Mouse (Mus musculus) adrenal gland (tissue): ENCODE data around the gene Add2.

ENCODE experiments used
- intact Hi-C: fragments of 180-260 bp; cut with DNase I; formaldehyde crosslinking; loops from one replicate; pipeline ENCODE4 v1.15.1; 2025

The Add2 gene

DNA sequence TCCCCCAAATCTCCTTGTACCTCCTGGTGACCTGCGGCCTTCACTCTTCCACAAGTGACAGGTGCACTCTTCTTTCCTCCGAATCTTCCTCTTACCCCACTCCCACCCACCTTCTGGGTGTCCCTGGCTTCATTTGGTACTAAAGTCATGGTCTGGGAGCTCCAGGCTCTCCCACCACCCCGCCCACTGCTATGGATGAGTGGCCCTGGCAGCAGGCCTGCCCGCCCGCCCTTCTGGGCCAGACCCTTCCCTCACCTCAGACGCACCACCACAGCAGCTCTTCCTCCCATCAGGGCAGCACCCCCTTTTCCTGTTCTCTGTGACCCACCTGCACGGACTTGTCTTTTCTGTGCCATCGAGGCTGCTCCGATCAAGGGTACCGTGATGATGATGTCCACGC is 19.0 kb downstream of the Add2 start:
- intact Hi-C loops: no loop called here

DNA sequence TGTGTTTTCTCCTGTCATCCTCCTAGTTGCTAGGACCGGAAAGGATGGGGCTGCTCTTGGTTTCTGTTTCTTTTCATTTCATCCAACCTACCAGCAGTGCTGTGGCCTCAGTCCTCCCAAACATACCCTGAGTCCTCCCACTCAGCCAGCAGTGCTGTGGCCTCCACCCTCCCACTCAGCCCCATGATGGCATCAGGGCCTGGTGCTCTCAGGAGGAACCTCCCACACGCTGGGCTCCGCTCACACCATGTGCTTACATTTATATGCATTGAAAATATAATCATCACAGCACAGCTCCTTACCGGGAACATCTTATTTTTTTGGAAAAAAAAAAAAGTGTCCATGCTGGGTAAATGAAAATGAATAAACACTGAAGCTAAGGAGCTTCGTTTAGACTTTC is 20.0 kb downstream of the Add2 start:
- intact Hi-C loops: no loop called here

DNA sequence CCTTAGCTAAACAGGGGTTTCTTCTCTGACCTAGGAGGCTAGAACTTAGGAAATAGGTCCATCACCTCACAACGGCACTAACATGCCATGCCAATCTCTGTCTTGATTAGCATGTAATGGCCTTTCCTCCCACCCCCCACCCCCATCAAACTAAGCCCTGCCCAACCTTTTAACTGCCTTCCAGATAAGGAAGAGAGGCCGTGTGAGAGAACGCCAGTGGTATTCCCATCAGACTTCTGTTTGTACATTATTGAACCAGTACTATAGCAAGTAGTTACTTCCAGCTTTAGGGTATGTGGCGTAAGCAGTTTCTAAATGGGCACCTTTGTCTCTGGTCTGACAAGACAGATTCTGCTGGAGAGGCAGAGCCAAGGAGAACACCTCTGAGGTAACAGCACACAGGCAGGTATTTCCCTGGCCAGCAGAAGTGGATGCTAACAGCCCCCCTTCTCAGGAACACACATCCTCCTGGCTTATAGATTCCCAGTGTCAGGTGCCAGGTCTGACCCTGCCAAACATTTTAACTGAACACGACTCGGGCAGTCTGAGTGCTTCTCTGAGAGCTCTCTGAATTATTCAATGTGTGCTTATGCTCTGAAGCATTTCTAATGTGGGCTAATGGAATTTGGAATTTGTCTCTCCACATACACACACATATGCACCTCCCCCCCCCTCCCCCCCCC is 22.2 kb downstream of the Add2 start:
- intact Hi-C loops: no loop called here

DNA sequence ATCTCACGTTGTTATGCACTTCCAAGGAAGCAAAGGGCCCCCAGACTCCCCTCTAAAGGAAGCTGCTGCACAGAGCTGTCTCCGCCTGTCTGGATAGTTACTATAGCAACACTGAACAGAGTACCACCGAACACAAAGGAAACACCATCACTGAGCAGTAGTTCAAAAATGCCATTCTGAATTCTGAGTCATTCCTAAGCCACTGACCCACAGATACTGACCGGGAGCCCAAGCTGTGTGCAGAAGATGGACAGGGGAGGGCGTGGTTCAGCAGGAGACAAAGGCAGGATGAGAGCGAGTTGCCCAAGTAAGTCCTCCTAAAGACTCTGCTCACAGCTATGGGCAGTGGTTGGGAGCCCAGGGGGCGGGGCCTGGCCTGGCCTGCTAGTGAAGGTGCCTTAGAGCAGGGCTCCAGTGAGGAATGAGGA is 23.6 kb downstream of the Add2 start:
- intact Hi-C loops: no loop called here

DNA sequence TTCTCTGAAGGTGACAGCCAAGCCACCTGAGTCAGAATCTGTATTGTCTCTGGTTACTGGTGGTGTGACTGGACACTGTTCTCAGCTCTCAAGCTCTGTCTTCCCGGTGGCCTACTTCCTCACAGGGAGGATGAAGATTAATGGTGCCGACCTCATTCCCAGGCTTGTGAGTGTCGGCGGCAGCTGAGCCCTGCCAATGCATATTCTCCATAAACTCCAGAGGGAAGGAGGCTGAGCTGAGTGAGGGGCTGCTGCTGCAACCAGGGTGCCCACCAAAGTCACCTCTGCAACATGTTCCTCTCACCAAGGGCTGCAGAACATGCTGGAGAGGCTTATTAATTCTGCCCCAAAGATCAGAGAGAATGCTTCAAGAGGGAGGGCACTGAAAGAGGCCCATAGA is 24.1 kb downstream of the Add2 start:
- intact Hi-C loops: no loop called here

DNA sequence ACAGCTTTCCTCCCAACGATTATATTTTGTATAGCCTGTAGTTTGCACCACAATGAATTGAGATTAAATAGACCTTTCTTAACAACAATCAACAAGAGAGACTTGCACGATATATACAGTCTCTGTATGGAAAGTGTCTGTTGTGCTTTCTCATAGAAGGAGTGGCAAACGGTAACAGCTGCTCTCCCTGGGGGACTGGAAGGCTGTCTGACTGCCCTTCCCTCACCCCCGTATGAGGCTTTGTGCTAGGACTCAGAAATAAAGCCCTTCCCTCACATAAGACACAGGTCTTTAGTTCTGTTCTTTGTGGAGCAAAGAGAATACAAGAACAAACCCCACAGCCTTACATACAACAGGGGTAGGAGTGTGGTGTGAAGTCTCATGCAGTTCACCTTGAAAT is 24.6 kb downstream of the Add2 start:
- intact Hi-C loops: no loop called here

DNA sequence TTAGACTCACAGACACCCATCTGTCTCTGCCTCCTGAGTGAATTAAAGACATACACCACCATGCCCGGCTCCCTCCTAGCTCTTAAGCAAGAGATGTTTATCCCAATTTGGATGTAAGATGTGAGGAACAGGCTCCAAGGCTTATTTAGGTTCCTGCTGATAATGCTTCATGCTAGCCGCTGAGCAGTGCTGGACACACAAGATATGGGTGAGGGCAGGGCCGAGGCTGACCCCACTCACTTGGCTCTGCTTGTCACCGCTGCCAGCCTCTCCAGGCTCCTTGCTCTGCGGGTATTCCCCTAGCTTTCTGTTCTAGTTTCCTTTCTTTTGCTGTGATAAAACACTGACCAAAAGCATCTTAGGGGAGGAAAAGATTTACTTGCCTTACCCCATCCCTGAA is 25.1 kb downstream of the Add2 start:
- intact Hi-C loops: no loop called here

DNA sequence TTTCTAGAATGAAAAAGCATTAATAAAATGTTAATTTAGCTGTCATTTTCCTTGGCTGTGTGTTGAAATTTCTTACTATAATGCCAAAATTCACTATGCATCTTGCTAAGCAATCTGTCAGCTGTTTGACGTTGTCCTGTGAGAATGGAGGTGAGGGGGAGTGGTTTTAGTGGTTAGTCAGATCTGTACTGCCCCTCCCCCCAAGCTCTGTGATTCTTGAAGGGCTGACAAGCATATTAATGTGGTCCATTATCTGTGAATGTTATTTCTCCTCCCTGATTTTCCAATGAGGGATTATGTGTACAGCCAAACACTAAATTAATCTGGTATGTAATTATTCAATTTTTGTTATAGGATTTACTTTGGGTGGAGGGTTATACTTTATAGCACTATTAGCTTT is 30.0 kb downstream of the Add2 start:
- intact Hi-C loops: no loop called here

DNA sequence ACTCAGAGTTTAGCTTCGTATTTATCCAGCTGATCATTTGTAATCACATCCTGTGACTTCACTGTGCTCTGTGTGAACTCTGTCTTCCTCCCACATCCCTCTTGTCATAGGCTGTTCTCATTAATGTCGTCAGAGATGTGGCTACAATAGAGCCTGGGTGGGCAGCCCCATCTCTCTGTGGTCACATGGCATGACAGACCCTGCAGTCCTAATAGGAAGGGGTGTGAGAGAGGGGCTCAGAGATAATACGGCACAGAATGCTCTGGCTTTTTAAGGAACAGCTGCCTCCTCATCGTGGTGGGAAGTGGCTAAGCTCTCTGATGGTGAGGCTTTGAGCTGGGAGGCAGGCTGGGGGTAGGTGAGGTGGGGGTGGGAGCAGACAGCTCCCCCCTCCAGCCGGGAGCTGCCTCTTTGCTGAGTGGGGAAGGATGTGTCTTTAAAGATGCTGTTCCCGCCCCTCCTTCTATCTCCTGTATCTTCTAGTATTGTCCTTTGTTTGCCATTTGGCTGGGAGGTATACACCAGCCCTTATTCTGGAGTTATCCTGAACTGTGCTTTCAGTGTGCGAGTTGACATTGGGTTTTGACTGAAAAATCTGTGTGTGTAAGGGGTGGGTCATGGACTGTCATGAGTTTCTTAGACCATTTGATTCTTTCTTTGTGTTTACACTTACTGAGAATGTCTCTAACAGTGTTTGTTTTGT is 30.8 kb downstream of the Add2 start:
- intact Hi-C loops: no loop called here

DNA sequence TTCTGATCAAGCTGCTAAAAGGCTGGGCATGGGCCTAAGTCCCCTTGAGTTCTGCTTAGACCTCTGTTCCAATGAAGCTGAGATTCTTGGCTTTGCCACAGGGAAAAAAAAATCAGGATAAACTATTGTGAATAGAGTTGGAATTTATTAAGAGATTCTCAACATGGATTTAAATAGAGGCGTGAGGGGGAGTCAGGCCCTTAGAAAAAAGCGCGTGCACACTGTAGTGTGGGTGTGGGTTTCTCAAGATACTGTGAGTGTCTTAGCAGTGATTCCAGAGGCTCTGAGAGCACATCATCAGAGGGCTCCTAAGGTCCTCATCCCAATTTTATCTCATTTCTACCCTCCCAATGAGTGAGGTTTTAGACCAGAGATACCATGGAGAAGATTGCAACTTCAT is 31.7 kb downstream of the Add2 start:
- intact Hi-C loops: no loop called here

DNA sequence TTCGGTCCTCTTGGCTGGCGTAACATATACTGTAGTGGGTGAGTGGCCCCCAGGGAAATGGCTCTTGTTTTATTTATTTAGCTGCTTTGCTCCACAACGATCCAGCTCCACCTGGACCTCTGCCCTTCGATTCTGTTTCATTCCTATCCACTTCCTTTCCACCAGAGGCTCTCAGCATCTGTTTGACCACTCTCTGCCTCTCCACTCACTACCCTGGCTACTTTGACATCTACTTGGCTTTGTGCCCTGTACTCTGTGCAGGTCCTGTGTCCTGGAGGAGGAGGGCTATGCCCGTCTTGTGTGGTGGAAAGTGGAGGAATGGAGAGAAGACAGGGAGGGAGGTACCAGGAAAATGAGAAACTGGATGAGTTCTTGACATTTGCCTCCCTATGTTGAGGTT is 33.7 kb downstream of the Add2 start:
- intact Hi-C loops: no loop called here

DNA sequence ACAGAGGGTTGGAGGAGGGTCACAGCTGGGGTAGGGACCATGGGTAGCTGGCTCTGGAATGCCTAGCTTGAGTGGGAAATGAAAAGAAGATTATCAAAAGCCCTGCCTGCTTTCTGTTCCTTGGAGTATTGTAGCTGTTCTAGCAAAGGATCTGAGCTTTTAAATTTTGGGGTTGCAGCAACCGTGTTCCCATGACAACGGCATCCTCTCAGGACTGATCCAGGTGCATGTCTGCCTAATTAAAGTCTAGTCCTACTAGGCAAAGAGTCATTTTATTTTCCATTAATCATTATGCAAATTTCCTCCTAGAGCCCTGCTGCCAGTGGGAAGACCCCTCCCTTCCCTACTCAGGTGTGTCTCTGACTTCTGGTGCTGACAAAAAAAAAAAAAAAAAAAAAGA is 34.2 kb downstream of the Add2 start:
- intact Hi-C loops: no loop called here

DNA sequence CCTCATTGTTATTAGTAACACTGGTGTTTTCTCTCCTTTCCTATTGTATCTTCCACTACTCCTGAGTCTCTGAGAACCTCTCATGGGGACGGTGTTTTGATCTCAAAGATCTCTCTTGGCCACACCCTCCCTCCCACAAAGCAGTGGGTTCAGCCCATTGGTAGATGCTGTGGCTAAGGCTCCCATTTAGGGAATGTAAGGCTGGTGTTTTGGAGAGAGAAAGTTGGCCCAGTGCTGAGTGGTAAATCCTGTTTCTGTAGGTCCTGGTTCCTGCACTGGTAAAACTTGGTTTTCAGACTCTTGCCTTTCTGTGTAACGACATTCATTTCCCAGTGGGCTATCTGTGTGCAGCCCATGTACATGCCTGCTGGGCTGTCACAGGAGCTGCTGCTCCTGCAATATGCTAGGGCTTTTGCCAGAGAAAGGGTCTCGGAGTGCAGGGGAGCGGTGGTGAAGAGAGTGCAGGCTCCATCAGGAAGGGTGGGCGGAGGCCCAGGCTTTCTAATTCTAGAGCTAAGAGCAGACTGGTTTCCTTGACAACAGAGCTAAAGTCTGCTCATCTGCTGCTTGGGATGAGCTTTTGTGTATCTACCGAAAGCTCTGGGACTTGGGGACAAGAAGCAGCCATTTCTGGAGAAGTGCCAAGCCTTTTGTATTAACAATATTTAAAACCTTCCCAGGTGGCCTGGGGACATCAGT is 36.0 kb downstream of the Add2 start:
- intact Hi-C loops: no loop called here

DNA sequence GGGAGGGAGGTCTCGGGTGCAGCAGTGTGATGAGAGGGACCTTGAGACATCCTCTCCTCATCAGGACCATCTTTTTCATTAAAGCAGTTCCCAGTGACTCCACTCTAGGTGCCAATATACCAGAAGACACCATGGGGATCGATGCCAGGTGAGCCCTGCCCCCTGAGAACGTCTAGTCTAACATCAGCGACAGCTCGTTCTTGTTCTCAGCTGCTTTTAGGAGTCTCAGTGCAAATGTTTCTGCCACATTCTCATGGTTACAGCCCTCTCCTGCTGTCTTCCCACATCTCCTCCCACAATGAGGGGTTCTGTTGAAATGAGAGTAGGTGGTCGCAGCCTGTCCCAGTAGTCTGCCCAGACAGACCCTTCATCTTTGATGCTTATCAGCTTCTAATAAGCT is 38.2 kb downstream of the Add2 start:
- intact Hi-C loops: no loop called here

DNA sequence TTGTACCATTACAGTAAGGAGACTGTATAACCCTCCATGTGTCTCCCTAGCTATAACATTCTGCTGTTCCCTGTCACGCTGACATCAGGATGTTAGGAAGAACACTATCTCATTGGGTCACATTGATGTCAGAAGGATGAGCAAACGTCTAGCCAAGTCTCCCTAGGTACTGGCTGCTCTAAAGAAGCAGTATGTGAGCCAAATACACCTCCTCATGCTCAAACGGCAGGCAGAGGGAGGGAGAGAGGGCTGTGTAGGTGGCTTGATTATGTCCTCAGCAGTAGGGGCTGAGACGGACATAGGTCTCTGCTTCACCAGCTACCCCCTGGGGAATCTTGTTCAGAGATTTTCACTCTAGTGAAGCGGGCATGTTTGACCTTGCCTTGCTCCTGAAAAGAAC is 38.7 kb downstream of the Add2 start:
- intact Hi-C loops: no loop called here

DNA sequence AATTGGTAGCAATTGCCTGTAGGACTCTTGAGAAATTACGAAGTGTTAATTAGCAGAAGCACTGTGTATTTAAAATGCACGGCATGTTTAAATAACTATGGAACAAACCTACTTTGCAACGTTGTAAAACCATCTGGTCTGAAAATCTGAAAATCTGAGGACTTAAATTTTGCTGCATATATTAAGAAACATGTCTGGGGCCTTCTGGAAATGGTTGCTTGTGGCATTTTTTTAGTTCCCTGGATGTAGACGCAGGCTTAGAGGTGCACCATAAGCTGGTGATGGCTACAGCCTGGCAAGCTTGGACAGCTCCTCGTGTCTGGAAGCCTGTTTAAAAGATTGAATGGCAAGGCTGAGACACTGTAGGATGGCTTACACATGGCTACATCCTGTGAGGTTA is 40.5 kb downstream of the Add2 start:
- intact Hi-C loops: no loop called here

DNA sequence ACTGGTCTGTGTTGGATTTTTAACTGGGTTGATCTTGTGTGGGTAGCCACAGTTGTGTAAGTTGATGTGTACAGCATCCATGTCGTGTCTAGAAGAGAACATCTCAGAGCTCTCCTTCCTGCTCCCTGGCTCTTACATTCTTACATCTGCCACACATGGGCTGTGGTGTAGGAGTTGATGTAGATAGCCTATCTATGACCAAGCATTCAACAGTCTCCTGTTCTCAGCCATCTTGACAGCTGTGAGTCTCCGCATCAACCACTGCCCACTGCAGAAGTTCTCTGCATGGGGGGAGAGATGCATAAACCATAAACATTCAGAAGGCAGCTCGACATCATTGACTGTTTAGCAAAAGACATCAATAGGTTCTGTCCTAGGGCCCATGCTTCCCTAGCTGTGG is 41.4 kb downstream of the Add2 start:
- intact Hi-C loops: no loop called here

DNA sequence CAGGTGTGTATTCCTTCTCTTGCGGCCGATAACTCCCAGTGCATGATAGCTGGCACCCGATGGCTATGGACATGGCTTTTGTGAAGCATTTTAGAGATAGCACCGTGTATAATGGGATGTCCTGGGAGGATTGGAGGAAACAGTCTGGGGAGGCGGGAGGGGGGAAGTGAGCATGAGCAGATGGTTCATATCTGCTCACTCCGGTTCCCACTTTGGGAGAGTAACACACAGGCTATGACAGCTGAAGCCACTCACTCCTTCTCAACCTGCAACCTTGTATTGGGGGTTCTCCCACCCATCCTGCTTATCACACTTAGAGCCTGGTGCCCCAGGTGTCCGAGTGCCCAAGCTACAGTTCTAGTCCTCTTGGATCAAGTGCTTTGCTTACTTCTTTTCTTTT is 41.8 kb downstream of the Add2 start:
- intact Hi-C loops: no loop called here

DNA sequence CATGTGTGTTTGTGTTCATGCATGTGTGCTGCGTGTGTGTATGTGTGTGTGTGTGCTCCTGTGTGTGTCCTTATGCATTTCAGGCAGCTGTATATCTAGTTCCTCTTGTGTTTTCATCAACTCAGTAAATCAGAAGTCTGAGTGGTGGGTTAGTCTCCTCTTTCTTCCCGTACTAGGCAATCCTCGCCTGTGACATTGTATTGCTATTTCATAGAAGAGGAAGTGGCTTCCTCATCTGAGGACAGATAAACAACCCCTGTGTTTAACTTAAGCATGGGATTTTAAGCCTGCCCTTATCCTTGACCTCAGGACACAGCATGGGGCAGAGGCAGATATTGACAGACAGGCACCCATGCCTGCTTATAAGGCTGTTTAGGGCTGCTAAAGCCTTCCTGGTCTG is 45.4 kb downstream of the Add2 start:
- intact Hi-C loops: no loop called here

DNA sequence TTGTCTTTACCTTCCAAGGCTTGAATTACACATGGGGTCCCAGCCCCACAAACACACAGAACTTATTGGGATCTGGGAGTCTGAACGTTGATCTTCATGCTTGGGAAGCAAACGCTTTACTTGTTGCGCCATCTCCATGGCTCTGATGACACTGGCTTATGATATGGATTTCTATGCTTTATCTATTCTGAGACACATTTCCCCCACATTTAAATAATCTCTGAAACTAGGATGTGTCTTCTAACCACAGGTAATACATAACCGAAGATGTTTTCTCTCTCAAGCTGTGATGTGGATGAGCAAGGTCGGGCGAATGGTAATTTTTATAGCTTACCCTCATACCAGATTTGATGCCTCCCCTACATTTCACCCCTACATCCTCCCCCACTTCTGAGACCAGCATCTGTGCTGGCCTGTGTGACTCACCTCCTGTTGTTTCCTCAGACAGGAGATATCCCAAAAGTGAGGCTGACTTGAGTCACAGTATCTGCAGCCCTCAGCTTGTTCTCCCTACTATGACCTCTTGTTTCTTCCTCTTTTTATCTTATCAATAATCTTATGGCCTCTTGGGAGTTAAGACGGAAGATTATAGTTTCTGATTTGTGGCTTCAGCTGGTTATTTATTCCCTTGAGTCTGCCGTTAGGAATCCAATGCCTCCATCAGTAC is 46.2 kb downstream of the Add2 start:
- intact Hi-C loops: no loop called here

DNA sequence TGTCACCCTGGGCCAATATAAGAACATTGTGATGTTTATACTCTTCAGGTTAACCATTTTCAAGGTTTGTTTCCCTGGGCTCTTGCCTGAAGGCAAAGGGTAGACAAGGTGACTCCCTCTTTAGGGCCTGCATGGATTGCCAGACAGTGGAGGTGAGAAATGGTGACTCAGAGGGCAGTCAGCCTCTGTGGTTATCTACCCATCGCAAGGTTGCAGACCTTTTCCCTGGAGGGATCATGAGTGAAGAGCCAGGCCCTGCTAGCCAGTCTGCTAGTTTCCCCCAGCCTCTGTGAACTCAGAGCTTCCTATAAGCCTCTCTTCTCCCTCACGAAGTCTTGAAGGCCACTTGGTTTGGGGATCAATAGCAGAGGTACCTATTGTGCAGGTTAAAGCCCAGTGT is 48.0 kb downstream of the Add2 start:
- intact Hi-C loops: no loop called here

DNA sequence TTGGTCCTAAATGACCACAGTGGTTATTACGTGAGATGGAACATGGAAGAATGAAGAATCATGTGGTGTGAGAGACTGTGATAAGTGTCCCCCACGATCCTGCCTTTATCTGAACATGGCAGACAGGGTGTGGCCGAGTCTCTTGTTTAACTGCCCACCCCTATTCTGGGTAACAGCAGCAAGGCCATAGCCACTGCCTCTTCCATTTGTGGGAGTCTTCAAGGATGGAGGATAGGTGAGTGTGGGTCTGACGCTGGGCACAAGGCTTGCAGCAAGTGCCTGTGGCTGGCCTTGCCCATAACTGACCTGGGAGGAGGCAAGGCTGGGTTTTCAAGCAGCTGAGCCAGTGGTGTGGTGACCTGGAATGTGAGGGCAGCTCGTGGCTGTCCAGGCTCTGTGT is 49.4 kb downstream of the Add2 start:
- intact Hi-C loops: no loop called here
